ENCODE assay signal across 15 mouse cellular contexts in genomic region chr13:57666173-57666842, GRCm38 (mm10).
DNase-seq lines count a peak whose midpoint lies in the region; ATAC-seq and TF ChIP-seq lines count a peak whose summit lies in the region.
"Had no signal": no experiment of that assay in that cellular context is flagged by ENCODE, and none has a peak within 500 bp of the region (broad histone marks: within the 10 kb centered on the region; RNA-seq: fewer than 3 reads in every experiment).

No protein-coding gene starts in this region.

- no peak for TF ChIP-seq EP300 in lung, postnatal 0 days (IDR thresholded peaks at IDR 0.05)

- no peak overlapping the region for H3K4me2 ChIP-seq in hindbrain, embryonic 13.5 days
- no peak overlapping the region for H3K4me2 ChIP-seq in hindbrain, embryonic 11.5 days (replicated peaks; ENCODE audit: low read depth, low read length)
- H3K4me2 ChIP-seq in lung, postnatal 0 days (replicated peaks; ENCODE audit: low read depth, low read length): no peak overlapping the region
- H3K4me2 ChIP-seq: heart, embryonic 13.5 days; stomach, embryonic 15.5 days had no signal

- H3K36me3 ChIP-seq in hindbrain, embryonic 13.5 days: no peaks in the 10 kb centered on the region
- no peaks in the 10 kb centered on the region for H3K36me3 ChIP-seq in hindbrain, embryonic 11.5 days (ENCODE audit: control insufficient read depth, insufficient read depth, low read length)
- H3K36me3 ChIP-seq in lung, postnatal 0 days (ENCODE audit: insufficient read depth, low read length): no peaks in the 10 kb centered on the region
- H3K36me3 ChIP-seq: G1E; heart, embryonic 13.5 days; stomach, embryonic 15.5 days had no signal

- ATAC-seq in hindbrain, embryonic 13.5 days (ENCODE audit: low FRiP score): no peak
- no peak for ATAC-seq in hindbrain, embryonic 11.5 days (ENCODE audit: low FRiP score)
- no peak for ATAC-seq in lung, postnatal 0 days

- H3K27ac ChIP-seq in hindbrain, embryonic 13.5 days: 0 out of 2 replicates have a peak overlapping the region, but pooled peaks have one; percentile 3
- H3K27ac ChIP-seq in hindbrain, embryonic 11.5 days (ENCODE audit: low read depth, low read length): no peak overlapping the region
- H3K27ac ChIP-seq in lung, postnatal 0 days (ENCODE audit: low read length): no peak overlapping the region
- H3K27ac ChIP-seq: heart, embryonic 13.5 days; stomach, embryonic 15.5 days had no signal

- H3K9me3 ChIP-seq in hindbrain, embryonic 13.5 days: no peaks in the 10 kb centered on the region
- no peaks in the 10 kb centered on the region for H3K9me3 ChIP-seq in hindbrain, embryonic 11.5 days (ENCODE audit: control insufficient read depth, low read length)
- no peaks in the 10 kb centered on the region for H3K9me3 ChIP-seq in lung, postnatal 0 days (ENCODE audit: low read length)
- H3K9me3 ChIP-seq: heart, embryonic 13.5 days; stomach, embryonic 15.5 days had no signal

- DNase-seq in embryo, embryonic 10 days (ENCODE audit: low spot score): peak; percentile 4
- DNase-seq in embryo, embryonic 10.5 days (ENCODE audit: low spot score): no peak
- DNase-seq in hindbrain, embryonic 11.5 days (ENCODE audit: low spot score): no peak
- DNase-seq in lung, postnatal 0 days (ENCODE audit: low spot score): peak; percentile 5
- no peak for DNase-seq in lung, postnatal 25 days (ENCODE audit: low spot score)
- DNase-seq in brain, adult 2 months (ENCODE audit: low read depth, low spot score): peak; percentile 74
- no peak for DNase-seq in gastrocnemius, adult 18-20 months (ENCODE audit: low spot score)
- DNase-seq: cerebellum, postnatal 36 days; kidney, postnatal 36 days; lung, postnatal 4 days; thymus, postnatal 14 days had no signal

- H3K4me3 ChIP-seq in hindbrain, embryonic 13.5 days: no peak overlapping the region
- H3K4me3 ChIP-seq in hindbrain, embryonic 11.5 days (ENCODE audit: low read depth, low read length): no peak overlapping the region
- no peak overlapping the region for H3K4me3 ChIP-seq in lung, postnatal 0 days (ENCODE audit: low read depth, low read length)
- H3K4me3 ChIP-seq: heart, embryonic 13.5 days; stomach, embryonic 15.5 days had no signal

- H3K27me3 ChIP-seq in hindbrain, embryonic 13.5 days: no peaks in the 10 kb centered on the region
- no peaks in the 10 kb centered on the region for H3K27me3 ChIP-seq in hindbrain, embryonic 11.5 days (ENCODE audit: control insufficient read depth, insufficient read depth, low read length)
- H3K27me3 ChIP-seq in lung, postnatal 0 days (replicated peaks; ENCODE audit: insufficient read depth, low read length): no peaks in the 10 kb centered on the region
- H3K27me3 ChIP-seq: stomach, embryonic 15.5 days had no signal

- TF ChIP-seq CTCF in lung, postnatal 0 days (IDR thresholded peaks at IDR 0.05): no peak

- peaks cover 18% of the 10 kb centered on the region for H3K4me1 ChIP-seq in hindbrain, embryonic 13.5 days (replicated peaks)
- H3K4me1 ChIP-seq in hindbrain, embryonic 11.5 days (replicated peaks; ENCODE audit: control insufficient read depth, insufficient read depth, low read length): no peaks in the 10 kb centered on the region
- no peaks in the 10 kb centered on the region for H3K4me1 ChIP-seq in lung, postnatal 0 days (ENCODE audit: insufficient read depth, low read depth, low read length)
- H3K4me1 ChIP-seq: stomach, embryonic 15.5 days had no signal

- 48% methylated on average over 9 of the region's 9 CpGs for WGBS in hindbrain, embryonic 13.5 days
- WGBS in hindbrain, embryonic 11.5 days: 55% methylated on average over 9 of the region's 9 CpGs
- WGBS in lung, postnatal 0 days: 49% methylated on average over 9 of the region's 9 CpGs

- no peak overlapping the region for H3K9ac ChIP-seq in hindbrain, embryonic 13.5 days
- no peak overlapping the region for H3K9ac ChIP-seq in hindbrain, embryonic 11.5 days (ENCODE audit: low read depth, low read length)
- no peak overlapping the region for H3K9ac ChIP-seq in lung, postnatal 0 days (replicated peaks; ENCODE audit: low read depth)
- H3K9ac ChIP-seq: heart, embryonic 13.5 days; stomach, embryonic 15.5 days had no signal

Comparison
In these comparisons a context has a peak if more than half of its experiments do, and no peak if none do; other contexts are left out.
1. DNase-seq: peak in embryo, embryonic 10 days (single experiment), lung, postnatal 0 days (single experiment) and brain, adult 2 months (single experiment); none in embryo, embryonic 10.5 days (single experiment), hindbrain, embryonic 11.5 days (single experiment), lung, postnatal 25 days (single experiment) and gastrocnemius, adult 18-20 months (single experiment).